Mouse (Mus musculus) embryonic fibroblast, embryonic 13.5 days (primary cell): ENCODE results near the gene Rhox2a. TPM values are rescaled to one million over a fixed set of nuclear protein-coding genes. Genes with fewer than 3 reads are reported as not detected.
"Not testable (repeated sequence)": the region's sequence is repeated elsewhere in the genome, so short reads cannot be mapped to it uniquely, and the experiment has no call there.

Experiments
- H3K27ac ChIP-seq: 2 replicates; pipeline ENCODE4 v1.5.1; 2012; ENCODE audit warnings: low read length, control low read depth, inconsistent platforms; ENCODE audit not compliant: insufficient read depth
- H3K4me1 ChIP-seq: 2 replicates; pipeline ENCODE4 v1.6.1; 2011; ENCODE audit warnings: low read length; ENCODE audit not compliant: control insufficient read depth, insufficient read depth
- H3K4me3 ChIP-seq: 2 replicates; pipeline ENCODE4 v1.5.1; 2011; ENCODE audit warnings: mild to moderate bottlenecking, control low read depth, low read length; ENCODE audit not compliant: insufficient read depth
- CTCF ChIP-seq: IDR thresholded peaks from 2 replicates; pipeline ENCODE4 v1.5.1; 2011; ENCODE audit warnings: mild to moderate bottlenecking, control low read depth, low read length, moderate library complexity, borderline replicate concordance; ENCODE audit not compliant: insufficient read depth
- POLR2A ChIP-seq: IDR thresholded peaks from 2 replicates; pipeline ENCODE4 v1.6.1; 2011; ENCODE audit warnings: low read depth, mild to moderate bottlenecking, control low read depth, low read length, moderate library complexity
- polyA plus RNA-seq: library from polyadenylated mRNA; stranded (reverse); fragments of >200 nt; gene quantifications from 2 replicates; pipeline ENCODE4 v1.2.4, GENCODE M21; 2011; ENCODE audit warnings: low read depth; ENCODE audit not compliant: missing spikeins, insufficient read length

Rhox2a gene
- polyA plus RNA-seq = not detected in 2 replicates

- not testable (repeated sequence) for H3K4me3 ChIP-seq, H3K4me1 ChIP-seq
Measured at GRCm38 (mm10) chrX:37244676-37245075, at the start of gene Rhox2a. Rhox2a (plus strand) TSS chrX:37244976.

DNA sequence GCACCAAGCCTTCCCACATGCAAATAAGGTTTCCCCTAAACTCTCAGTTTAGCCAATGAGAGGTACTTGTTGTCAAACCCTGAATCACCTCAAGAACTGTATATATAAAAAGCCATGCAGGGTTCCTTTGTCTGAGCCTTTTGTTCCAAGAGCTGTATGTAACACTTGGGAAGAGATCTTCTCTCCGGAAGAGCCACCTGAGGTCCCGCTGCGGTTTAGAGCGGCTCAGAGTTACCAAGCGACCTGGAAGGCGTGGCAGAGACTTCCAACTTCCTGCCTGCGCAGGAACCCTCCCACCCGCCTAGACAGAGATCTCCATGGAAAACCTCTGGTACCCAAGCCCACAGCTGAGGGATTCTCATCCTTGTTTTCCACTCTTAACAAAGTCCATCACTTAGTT lies 46.1 kb upstream of the Rhox2a start:
- Histone ChIP-seq H3K4me3 (no peak overlapping the region), H3K4me1 (no peaks in the 10 kb centered on the region), H3K27ac (no peak overlapping the region)
- no peak for TF ChIP-seq CTCF
- no peak for TF ChIP-seq POLR2A

More at GRCm38 (mm10) chrX:37244676-37245075, at the start of gene Rhox2a:
- H3K27ac ChIP-seq = not testable (repeated sequence)

- TF ChIP-seq CTCF (no peak), POLR2A (no peak)
- Histone ChIP-seq H3K4me3 (no peak within 1 kb of the TSS), H3K4me1 (no peaks in the 10 kb centered on the region), H3K27ac (no peak within 1 kb of the TSS)
Measured at GRCm38 (mm10) chrX:37210941-37211340, 33.8 kb upstream of the Rhox2a start, which contains the start of gene Gm9. Gm9 (minus strand) TSS chrX:37211041.

- not testable (repeated sequence) for H3K27ac ChIP-seq, H3K4me1 ChIP-seq, H3K4me3 ChIP-seq
Measured at GRCm38 (mm10) chrX:37222158-37222557, 22.6 kb upstream of the Rhox2a start, which contains the start of gene Rhox1. Rhox1 (minus strand) TSS chrX:37222258.

GRCm38 (mm10) chrX:37249619-37250018 lies 4.8 kb downstream of the Rhox2a start, which contains the start of gene Rhox3a:
Rhox3a (plus strand) TSS chrX:37249919.
- H3K4me1 ChIP-seq, H3K4me3 ChIP-seq, H3K27ac ChIP-seq: not testable (repeated sequence)

DNA sequence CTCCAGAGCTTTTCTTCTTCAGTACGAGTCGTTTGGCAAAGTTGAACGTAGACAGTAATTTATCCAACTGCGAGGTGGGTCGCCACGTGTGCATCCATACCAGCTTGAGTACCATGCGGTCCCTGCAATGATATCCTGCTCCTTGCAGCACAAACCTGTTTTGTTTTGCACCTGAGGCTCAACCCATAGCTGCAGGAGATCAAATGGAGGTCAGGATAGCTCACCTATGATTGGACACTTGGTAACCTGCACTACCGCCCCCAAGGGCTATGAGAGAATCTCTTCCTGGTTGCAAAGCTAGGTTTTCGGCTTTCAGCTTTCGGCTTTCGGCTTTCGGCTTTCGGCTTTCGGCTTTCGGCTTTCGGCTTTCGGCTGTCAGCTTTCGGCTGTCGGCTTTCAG lies 20.3 kb downstream of the Rhox2a start, which contains the start of gene Rhox4a:
Gene Rhox4a (plus strand): TSS at position 301 of the 400 bp plus-strand sequence.
- not testable (repeated sequence) for H3K4me3 ChIP-seq, H3K27ac ChIP-seq, H3K4me1 ChIP-seq

Other genes with a start within 250 kb of the Rhox2a start
- gene Sowahd, start 196.1 kb upstream of the Rhox2a start, polyA plus RNA-seq = not detected in 2 replicates
- gene Rpl39, start 159.6 kb upstream of the Rhox2a start, polyA plus RNA-seq = 1,160 and 1,325 TPM in 2 replicates
- gene Upf3b, start 134.7 kb upstream of the Rhox2a start, polyA plus RNA-seq = 20.9 and 23.9 TPM in 2 replicates
- gene Nkap, start 118.2 kb upstream of the Rhox2a start, polyA plus RNA-seq = 13.0 and 17.8 TPM in 2 replicates
- gene Akap14, start 76.1 kb upstream of the Rhox2a start, polyA plus RNA-seq = not detected in 2 replicates
- 118 and 124 TPM in 2 replicates for gene Ndufa1, start 53.8 kb upstream of the Rhox2a start, polyA plus RNA-seq
- 3.1 and 4.1 TPM in 2 replicates for gene Rnf113a1, start 53.7 kb upstream of the Rhox2a start, polyA plus RNA-seq
- gene Gm9, start 33.9 kb upstream of the Rhox2a start, polyA plus RNA-seq = not detected in 2 replicates
- gene Rhox1, start 22.7 kb upstream of the Rhox2a start, polyA plus RNA-seq = not detected in 2 replicates
- not detected in 2 replicates for gene Rhox3a, start 4.9 kb downstream of the Rhox2a start, polyA plus RNA-seq
- not detected in 2 replicates for gene Rhox4a, start 20.4 kb downstream of the Rhox2a start, polyA plus RNA-seq
- not detected in 2 replicates for gene Rhox3a2, start 135.1 kb downstream of the Rhox2a start, polyA plus RNA-seq
- gene Rhox4a2, start 145.9 kb downstream of the Rhox2a start, polyA plus RNA-seq = not detected in 2 replicates
- gene Rhox2b, start 167.1 kb downstream of the Rhox2a start, polyA plus RNA-seq = not detected in 2 replicates
- not detected in 2 replicates for gene Rhox4b, start 187.5 kb downstream of the Rhox2a start, polyA plus RNA-seq
- gene Rhox2c, start 208.7 kb downstream of the Rhox2a start, polyA plus RNA-seq = not detected in 2 replicates
- not detected in 2 replicates for gene Rhox3c, start 213.6 kb downstream of the Rhox2a start, polyA plus RNA-seq
- not detected in 2 replicates for gene Rhox4c, start 235.4 kb downstream of the Rhox2a start, polyA plus RNA-seq
- gene Rhox2d, start 248.5 kb downstream of the Rhox2a start, polyA plus RNA-seq = not detected in 2 replicates